Mouse (Mus musculus): ENCODE results near the gene 1190007I07Rik.
"Not testable (repeated sequence)": the region's sequence is repeated elsewhere in the genome, so short reads cannot be mapped to it uniquely, and the experiment has no call there.

The 1190007I07Rik gene

DNA sequence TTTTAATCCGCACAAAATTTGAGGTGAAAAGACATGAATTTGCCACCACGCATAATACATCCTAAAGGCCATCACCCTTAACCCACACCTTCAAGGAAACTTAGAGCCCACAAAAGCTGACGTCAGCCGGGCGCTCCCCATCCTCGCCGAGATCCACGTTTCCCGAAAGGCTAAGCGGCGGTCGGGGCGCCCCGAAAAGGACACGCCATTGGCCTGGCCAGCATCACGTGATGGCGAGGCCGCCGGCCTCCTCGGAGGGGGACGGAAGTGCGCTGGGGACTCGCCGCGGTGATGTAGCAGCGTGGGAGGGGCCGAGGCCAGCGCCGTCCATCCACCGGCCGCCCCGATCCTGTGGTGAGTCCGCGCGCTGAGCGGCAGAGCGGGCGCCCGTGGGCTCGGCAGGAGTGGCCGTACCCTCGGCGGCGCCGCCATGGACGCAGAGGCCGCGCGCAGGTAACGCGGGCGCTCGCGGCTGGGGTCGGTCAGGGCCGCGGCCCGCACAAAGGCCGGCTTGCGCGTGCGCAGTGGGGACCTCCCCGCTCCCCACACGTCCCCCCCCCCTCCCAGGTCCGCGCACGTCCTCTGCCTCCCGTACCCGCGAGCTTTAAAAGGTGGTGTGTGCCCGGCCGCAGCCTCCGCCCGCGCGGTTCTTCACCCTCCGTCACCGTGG lies 6.7 kb upstream of the 1190007I07Rik start, which contains the start of gene Tdg:
TSS of gene Tdg (plus strand) at position 243 of the 670 bp plus-strand sequence.
- DNase-seq (ENCODE audit: low spot score in 2 of 2), result peak; percentile 85 to 89

DNA sequence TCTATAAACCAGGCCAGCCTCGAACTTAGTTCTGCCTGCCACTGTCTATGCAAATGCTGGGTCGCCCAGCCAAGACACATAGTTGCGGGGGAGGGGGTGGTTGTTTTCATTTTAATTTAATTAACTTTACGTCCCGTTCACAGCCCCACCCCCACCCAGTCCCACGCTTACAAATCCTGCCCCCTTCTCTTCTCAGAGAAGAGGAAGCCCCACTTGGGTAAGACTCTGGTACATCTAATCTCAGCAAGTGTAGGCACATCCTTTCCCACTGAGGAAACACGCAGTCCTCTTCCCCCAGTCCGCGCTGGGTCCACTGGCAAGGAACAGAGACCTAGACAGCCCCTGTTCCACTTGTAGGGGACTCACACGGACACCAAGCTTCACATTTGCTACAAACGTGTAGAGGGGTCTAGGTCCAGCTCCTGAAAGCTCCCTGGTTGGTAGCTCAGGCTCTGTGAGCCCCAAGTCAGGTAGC lies 6.1 kb upstream of the 1190007I07Rik start:
- DNase-seq (ENCODE audit: low spot score in 2 of 2), result no peak

DNA sequence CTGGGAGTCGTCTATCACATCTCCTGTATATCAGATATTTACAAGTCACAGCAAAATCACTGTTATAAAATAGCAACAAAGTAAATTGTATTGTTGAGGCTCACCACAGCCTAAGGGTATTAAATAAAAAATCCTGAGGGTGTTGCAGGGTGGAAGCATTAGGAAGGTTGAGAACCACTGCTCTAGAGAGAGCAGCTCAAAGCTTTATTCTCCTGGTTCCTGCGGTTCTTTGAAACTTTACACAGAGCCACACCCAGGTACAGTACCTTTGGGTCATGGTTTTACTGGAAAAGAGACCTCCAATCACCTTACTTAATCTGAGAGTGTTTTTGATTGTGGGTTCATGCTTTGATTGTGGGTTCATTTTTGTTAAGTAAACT lies 515 bp upstream of the 1190007I07Rik start:
- not testable (repeated sequence) for DNase-seq (ENCODE audit: low spot score in 2 of 2)

DNA sequence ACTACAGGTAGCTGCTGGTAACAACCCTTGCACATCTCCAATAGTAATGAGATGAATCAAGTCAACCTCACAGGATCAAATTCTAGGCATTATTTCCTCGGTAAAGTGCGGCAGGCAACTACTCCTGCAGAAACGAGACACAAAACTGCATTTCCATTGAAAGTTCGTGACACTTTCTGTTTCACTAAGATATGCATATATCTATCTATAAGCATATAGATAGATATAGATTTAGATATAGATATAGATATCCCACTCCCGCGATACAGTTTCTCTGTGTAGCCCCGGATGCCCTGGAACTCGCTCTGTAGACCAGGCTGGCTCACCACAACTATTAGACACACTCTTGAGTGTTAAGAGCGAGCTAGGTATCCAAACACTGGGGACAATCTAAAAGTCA lies 793 bp downstream of the 1190007I07Rik start:
- no peak for DNase-seq (ENCODE audit: low spot score in 2 of 2)

DNA sequence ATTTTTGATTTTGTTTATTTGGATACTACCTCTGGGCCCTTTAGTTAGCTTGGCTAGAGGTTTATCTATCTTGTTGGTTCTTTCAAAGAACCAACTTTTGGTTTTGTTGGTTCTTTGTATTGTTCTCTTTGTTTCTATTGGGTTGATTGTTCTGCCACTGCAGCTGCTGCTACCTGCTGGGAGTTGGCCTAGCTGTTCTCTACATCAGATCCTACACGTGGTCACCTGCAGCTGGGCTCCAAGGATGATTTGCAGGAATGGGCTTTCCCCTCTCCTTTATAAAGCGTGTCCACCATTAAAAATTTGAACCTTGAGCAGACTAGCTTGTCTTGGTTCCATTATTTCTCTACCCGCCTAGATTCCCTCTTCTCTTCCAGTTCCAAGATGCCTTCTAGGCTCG lies 28.6 kb downstream of the 1190007I07Rik start:
- not testable (repeated sequence) for DNase-seq (ENCODE audit: low spot score in 2 of 2)

DNA sequence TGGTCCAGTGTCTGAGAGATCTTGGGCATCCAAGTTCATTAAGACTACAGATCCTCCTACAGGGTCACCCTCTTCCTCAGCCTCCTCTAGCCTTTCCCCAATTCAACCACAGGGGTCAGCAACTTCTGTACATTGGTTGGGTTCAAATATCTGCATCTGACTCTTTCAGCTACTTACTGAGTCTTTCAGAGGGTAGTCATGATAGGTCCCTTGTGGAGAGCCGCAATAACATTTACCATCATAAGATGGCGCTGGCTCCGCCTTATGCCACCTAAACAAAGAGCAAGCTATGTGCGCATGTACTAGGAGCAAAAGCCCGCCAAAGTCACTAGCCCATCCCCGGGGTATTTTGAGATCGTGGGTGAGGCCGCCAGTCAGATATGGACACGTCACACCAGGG lies 33.4 kb downstream of the 1190007I07Rik start:
- not testable (repeated sequence) for DNase-seq (ENCODE audit: low spot score in 2 of 2)

DNA sequence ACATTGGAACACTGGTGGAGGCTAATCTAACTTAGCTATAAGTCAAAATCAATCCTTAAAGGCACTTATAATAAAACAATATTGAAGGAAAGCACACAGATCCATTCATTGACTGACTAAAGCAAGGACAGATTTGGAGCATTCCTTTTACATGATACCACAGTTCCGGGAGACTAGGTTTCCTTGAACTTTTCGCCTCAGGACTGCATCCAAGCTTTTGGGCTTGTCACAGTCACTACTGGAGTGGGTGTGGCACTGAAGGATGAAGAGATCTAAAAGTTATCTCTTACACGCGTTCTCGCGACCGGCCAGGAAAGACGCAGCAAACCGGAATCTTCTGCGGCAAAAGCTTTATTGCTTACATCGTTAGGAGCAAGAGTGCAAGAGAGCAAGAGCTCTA lies 51.9 kb downstream of the 1190007I07Rik start:
- DNase-seq (ENCODE audit: low spot score in 2 of 2), result not testable (repeated sequence)
